Mouse (Mus musculus) MEL (cell line): ENCODE results near the gene Man1c1. TPM values are rescaled to one million over a fixed set of nuclear protein-coding genes. Genes with fewer than 3 reads are reported as not detected.

ENCODE experiments used
- DNase-seq: peaks from one replicate; pipeline ENCODE4 v3.0.0; 2011; ENCODE audit warnings: low read depth, low spot score
- H3K27ac ChIP-seq: 2 replicates; pipeline ENCODE4 v1.5.1; 2012; ENCODE audit warnings: low read depth, mild to moderate bottlenecking, control low read depth, low read length, moderate library complexity; ENCODE audit not compliant: control insufficient read depth
- H3K27me3 ChIP-seq, 2 experiments: fragments of 150-350 bp in 1 of 2; sonication (generic) in 1 of 2; 2 replicates each; pipeline ENCODE4 v1.6.1; 2012; ENCODE audit warnings: low read length in 2 of 2, mild to moderate bottlenecking in 2 of 2, improper control_type of control experiment in 1 of 2, moderate library complexity in 1 of 2; ENCODE audit not compliant: insufficient read depth in 2 of 2, control insufficient read depth in 1 of 2
- H3K36me3 ChIP-seq, 2 experiments: 2 replicates each; pipeline ENCODE4 v1.6.1; 2012 to 2014; ENCODE audit warnings: low read length in 2 of 2, improper control_type of control experiment in 1 of 2, inconsistent platforms in 1 of 2, mild to moderate bottlenecking in 1 of 2; ENCODE audit not compliant: insufficient read depth in 2 of 2, control insufficient read depth in 1 of 2
- H3K4me1 ChIP-seq, 2 experiments: fragments of 150-350 bp in 1 of 2; sonication (generic) in 1 of 2; 2 replicates each; pipeline ENCODE4 v1.6.1; 2012; ENCODE audit warnings: low read length in 2 of 2, improper control_type of control experiment in 1 of 2, mild to moderate bottlenecking in 1 of 2; ENCODE audit not compliant: insufficient read depth in 2 of 2, control insufficient read depth in 1 of 2
- H3K4me3 ChIP-seq, 2 experiments: fragments of 150-350 bp in 1 of 2; sonication (generic) in 1 of 2; 2 replicates each; pipeline ENCODE4 v1.5.1; 2012; ENCODE audit warnings: low read depth in 2 of 2, low read length in 2 of 2, mild to moderate bottlenecking in 2 of 2, moderate library complexity in 2 of 2, control low read depth in 1 of 2, improper control_type of control experiment in 1 of 2; ENCODE audit not compliant: control insufficient read depth in 1 of 2, insufficient read depth in 1 of 2
- H3K79me2 ChIP-seq: 2 replicates; pipeline ENCODE4 v1.6.1; 2012; ENCODE audit warnings: mild to moderate bottlenecking, low read length, moderate library complexity; ENCODE audit not compliant: control insufficient read depth, poor library complexity, insufficient read depth
- H3K9ac ChIP-seq: 2 replicates; pipeline ENCODE4 v1.6.1; 2012; ENCODE audit warnings: low read depth, mild to moderate bottlenecking, control low read depth, low read length, moderate library complexity; ENCODE audit not compliant: control insufficient read depth, poor library complexity, severe bottlenecking
- H3K9me3 ChIP-seq: fragments of 150-350 bp; sonication (generic); replicated peaks from 2 replicates; pipeline ENCODE4 v1.6.1; 2012; ENCODE audit warnings: mild to moderate bottlenecking, low read length, improper control_type of control experiment, moderate library complexity; ENCODE audit not compliant: insufficient read depth
- CHD1 ChIP-seq: IDR thresholded peaks from 2 replicates; pipeline ENCODE4 v1.6.1; 2012; ENCODE audit warnings: low read depth, mild to moderate bottlenecking, inconsistent platforms, low read length, improper control_type of control experiment
- ELF1 ChIP-seq: IDR thresholded peaks from 2 replicates; pipeline ENCODE4 v1.6.1; 2014; ENCODE audit warnings: low read depth, mild to moderate bottlenecking, inconsistent platforms, low read length, improper control_type of control experiment, moderate library complexity
- EP300 ChIP-seq, 2 experiments: IDR thresholded peaks; 2 replicates each; pipeline ENCODE4 v1.6.1; 2011; ENCODE audit warnings: improper control_type of control experiment in 2 of 2, low read length in 2 of 2, low read depth in 1 of 2, mild to moderate bottlenecking in 1 of 2
- GABPA ChIP-seq: IDR thresholded peaks from 2 replicates; pipeline ENCODE4 v1.6.1; 2012; ENCODE audit warnings: low read depth, mild to moderate bottlenecking, inconsistent platforms, low read length, improper control_type of control experiment, moderate library complexity
- GATA1 ChIP-seq: IDR thresholded peaks from 2 replicates; pipeline ENCODE4 v1.6.1; 2011; ENCODE audit warnings: low read depth, low read length, improper control_type of control experiment
- HCFC1 ChIP-seq: IDR thresholded peaks from 2 replicates; pipeline ENCODE4 v1.6.1; 2012; ENCODE audit warnings: low read depth, mild to moderate bottlenecking, inconsistent platforms, low read length, improper control_type of control experiment, moderate library complexity
- JUND ChIP-seq: IDR thresholded peaks from 2 replicates; pipeline ENCODE4 v1.6.1; 2011; ENCODE audit warnings: low read depth, mild to moderate bottlenecking, improper control_type of control experiment, low read length
- KAT2A ChIP-seq: conservative IDR thresholded peaks from 2 replicates; pipeline ENCODE4 v1.6.1; 2012; ENCODE audit warnings: low read depth, low read length, improper control_type of control experiment, inconsistent platforms
- MAX ChIP-seq: IDR thresholded peaks from 2 replicates; pipeline ENCODE4 v1.6.1; 2011; ENCODE audit warnings: low read length, improper control_type of control experiment
- MAZ ChIP-seq: IDR thresholded peaks from 2 replicates; pipeline ENCODE4 v1.6.1; 2012; ENCODE audit warnings: low read depth, mild to moderate bottlenecking, inconsistent platforms, low read length, improper control_type of control experiment
- MYB ChIP-seq: IDR thresholded peaks from 2 replicates; pipeline ENCODE4 v1.6.1; 2011; ENCODE audit warnings: mild to moderate bottlenecking, low read depth, low read length, improper control_type of control experiment
- MYC ChIP-seq: IDR thresholded peaks from 2 replicates; pipeline ENCODE4 v1.6.1; 2011; ENCODE audit warnings: low read depth, mild to moderate bottlenecking, low read length, improper control_type of control experiment, moderate library complexity
- NRF1 ChIP-seq: IDR thresholded peaks from 2 replicates; pipeline ENCODE4 v1.6.1; 2014; ENCODE audit warnings: low read depth, mild to moderate bottlenecking, inconsistent platforms, low read length, improper control_type of control experiment, moderate library complexity; ENCODE audit not compliant: poor library complexity, insufficient read depth, severe bottlenecking
- POLR2A ChIP-seq, 2 experiments: IDR thresholded peaks; 2 replicates each; pipeline ENCODE4 v1.6.1; 2011 to 2012; ENCODE audit warnings: low read length in 2 of 2, mild to moderate bottlenecking in 2 of 2, control low read depth in 1 of 2, improper control_type of control experiment in 1 of 2, low read depth in 1 of 2, moderate library complexity in 1 of 2; ENCODE audit not compliant: control insufficient read depth in 1 of 2, insufficient read depth in 1 of 2, poor library complexity in 1 of 2
- POLR2AphosphoS2 ChIP-seq: IDR thresholded peaks from 2 replicates; pipeline ENCODE4 v1.6.1; 2011; ENCODE audit warnings: low read length, improper control_type of control experiment
- SIN3A ChIP-seq: IDR thresholded peaks from 2 replicates; pipeline ENCODE4 v1.6.1; 2012; ENCODE audit warnings: low read length, improper control_type of control experiment, inconsistent platforms
- SMC3 ChIP-seq: IDR thresholded peaks from 2 replicates; pipeline ENCODE4 v1.6.1; 2011; ENCODE audit warnings: low read depth, low read length, improper control_type of control experiment
- TCF12 ChIP-seq: IDR thresholded peaks from 2 replicates; pipeline ENCODE4 v1.6.1; 2014; ENCODE audit warnings: low read depth, mild to moderate bottlenecking, inconsistent platforms, low read length, improper control_type of control experiment, moderate library complexity
- UBTF ChIP-seq: IDR thresholded peaks from 2 replicates; pipeline ENCODE4 v1.6.1; 2012; ENCODE audit warnings: low read depth, mild to moderate bottlenecking, inconsistent platforms, low read length, improper control_type of control experiment, moderate library complexity, borderline replicate concordance; ENCODE audit not compliant: insufficient read depth
- polyA plus RNA-seq, 2 experiments: library from polyadenylated mRNA; stranded (reverse) in 1 of 2; unstranded in 1 of 2; fragments of >175 nt in 1 of 2; fragments of >200 nt in 1 of 2; gene quantifications; 2 replicates each; pipeline versions ENCODE4 v1.2.1 to v1.2.4; 2012; ENCODE audit warnings: low replicate concordance in 2 of 2, low read depth in 1 of 2; ENCODE audit not compliant: insufficient read length in 2 of 2, insufficient read depth in 1 of 2, missing spikeins in 1 of 2
- total RNA-seq: library from RNA; depleted of rRNA; stranded (reverse); fragments of 300-350 nt; gene quantifications from 2 replicates; pipeline ENCODE4 v1.2.3, GENCODE M21; 2012

The Man1c1 gene
- total and polyA plus RNA-seq, 3 experiments, result 1.9 to 5.2 TPM; not detected in 1

DNA sequence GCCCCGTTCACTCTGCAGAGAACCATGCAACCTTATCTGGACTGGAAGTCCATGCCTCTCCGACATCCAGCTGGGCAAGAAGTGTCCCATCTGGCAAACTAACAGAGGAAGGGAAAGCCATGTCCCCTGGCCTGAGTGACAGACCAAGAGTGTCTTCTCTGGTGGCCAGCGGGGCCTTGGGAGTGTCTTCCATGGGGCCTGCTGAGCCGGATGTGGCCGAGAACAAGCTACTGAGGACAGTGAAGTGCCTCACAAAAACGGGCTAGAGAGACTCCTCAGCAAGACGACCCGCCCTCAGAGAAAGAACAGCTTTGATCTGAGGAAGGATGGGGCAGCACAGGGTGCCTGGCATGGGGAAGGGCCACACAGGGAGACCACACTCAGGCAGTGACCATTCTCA is 67.7 kb downstream of the Man1c1 start:
- no peak for TF ChIP-seq ELF1
- no peak for TF ChIP-seq SIN3A
- no peak for TF ChIP-seq CHD1
- TF ChIP-seq MAZ, result no peak
- no peak for TF ChIP-seq TCF12
- no peak for TF ChIP-seq KAT2A
- no peak for TF ChIP-seq UBTF
- no peak for TF ChIP-seq SMC3
- no peak for TF ChIP-seq MYC
- TF ChIP-seq MYB, result no peak
- no peak for TF ChIP-seq POLR2AphosphoS2
- TF ChIP-seq NRF1, result no peak
- TF ChIP-seq GATA1, result no peak
- TF ChIP-seq MAX, result no peak
- DNase-seq, result no peak
- no peak overlapping the region for H3K27ac ChIP-seq
- no peaks in the 10 kb centered on the region for H3K4me1 ChIP-seq
- H3K79me2 ChIP-seq, result no peaks in the 10 kb centered on the region
- H3K36me3 ChIP-seq, result no peaks in the 10 kb centered on the region
- H3K9ac ChIP-seq, result no peak overlapping the region
- no peaks in the 10 kb centered on the region for H3K27me3 ChIP-seq
- no peak overlapping the region for H3K4me3 ChIP-seq
- no peaks in the 10 kb centered on the region for H3K9me3 ChIP-seq

DNA sequence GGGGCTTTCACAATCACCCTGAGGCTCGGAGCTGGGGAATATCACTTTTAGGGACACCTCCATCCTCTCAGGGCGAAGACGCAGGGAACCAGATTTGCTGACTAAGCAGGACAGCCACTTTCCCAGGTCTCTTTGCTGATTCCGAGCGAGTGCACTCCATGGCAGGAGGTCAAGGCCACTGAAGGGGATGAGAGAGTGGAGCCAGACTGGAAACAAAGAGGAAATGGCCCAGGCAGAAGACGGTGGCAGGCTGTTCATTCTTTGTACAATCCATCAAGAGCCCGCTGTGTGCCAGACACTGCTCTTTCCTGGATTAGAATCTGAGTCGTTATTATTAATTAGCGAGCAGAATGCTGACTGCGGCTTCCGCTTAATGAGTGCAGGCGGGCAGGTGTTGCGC is 70.1 kb downstream of the Man1c1 start:
- no peak overlapping the region for H3K4me3 ChIP-seq
- no peaks in the 10 kb centered on the region for H3K79me2 ChIP-seq
- no peaks in the 10 kb centered on the region for H3K27me3 ChIP-seq
- H3K27ac ChIP-seq, result no peak overlapping the region
- H3K36me3 ChIP-seq, result no peaks in the 10 kb centered on the region
- H3K9ac ChIP-seq, result no peak overlapping the region
- H3K4me1 ChIP-seq, result no peaks in the 10 kb centered on the region
- TF ChIP-seq EP300 (IDR thresholded peaks at IDR 0.05; ENCODE audit: low read depth in 1 of 2, low read length in 2 of 2) (no peak), JUND (no peak)
- DNase-seq, result no peak
- no peaks in the 10 kb centered on the region for H3K9me3 ChIP-seq

DNA sequence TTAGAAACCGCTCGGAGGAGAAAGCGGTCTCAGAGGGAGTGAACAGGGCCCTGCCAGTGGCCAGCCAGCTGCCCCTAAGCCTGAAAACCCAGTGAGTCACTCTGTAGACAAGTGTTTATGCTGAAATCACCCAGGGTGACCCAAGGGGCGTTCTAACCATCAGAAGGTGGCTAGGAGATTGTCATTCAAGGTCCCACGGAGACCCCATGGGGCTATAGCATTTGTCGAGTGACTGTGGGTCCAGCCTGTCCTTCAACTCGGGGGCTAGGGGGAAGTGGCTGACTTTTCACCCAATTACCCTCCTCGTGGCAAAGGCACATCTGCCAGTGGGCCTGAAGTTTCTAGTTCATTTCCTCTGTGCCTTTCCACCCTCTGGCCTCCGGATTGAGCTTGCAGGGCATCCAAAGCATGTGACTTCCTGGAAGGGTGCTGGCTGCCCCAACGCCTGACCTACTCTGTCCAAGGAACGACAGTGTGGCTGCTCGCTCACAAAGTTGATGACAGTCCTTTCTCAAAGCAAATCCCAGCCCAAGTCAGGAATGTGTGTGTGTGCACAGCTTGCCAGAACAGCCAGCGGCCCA is 71.9 kb downstream of the Man1c1 start:
- no peak for TF ChIP-seq UBTF
- TF ChIP-seq POLR2A (IDR thresholded peaks at IDR 0.05; ENCODE audit: control insufficient read depth in 1 of 2, insufficient read depth in 1 of 2, low read depth in 1 of 2, low read length in 2 of 2, poor library complexity in 1 of 2), result no peak
- no peak for TF ChIP-seq NRF1
- TF ChIP-seq GABPA, result no peak
- TF ChIP-seq HCFC1, result no peak
- no peak for TF ChIP-seq SMC3
- TF ChIP-seq, all 39 proteins: peak for 0
- H3K4me3 ChIP-seq, result no peak overlapping the region
- H3K27ac ChIP-seq, result no peak overlapping the region
- no peak for DNase-seq
- H3K4me1 ChIP-seq, result no peaks in the 10 kb centered on the region
- no peaks in the 10 kb centered on the region for H3K9me3 ChIP-seq
- H3K27me3 ChIP-seq, result no peaks in the 10 kb centered on the region
- no peaks in the 10 kb centered on the region for H3K79me2 ChIP-seq
- no peak overlapping the region for H3K9ac ChIP-seq
- no peaks in the 10 kb centered on the region for H3K36me3 ChIP-seq
